Mouse (Mus musculus): Measurements from ENCODE around the gene Dnaaf1.

- TF ChIP-seq CTCF (IDR thresholded peaks at IDR 0.05; ENCODE audit: insufficient read depth, low read depth, low read length) (no peak), POLR2A (IDR thresholded peaks at IDR 0.05; ENCODE audit: insufficient read depth, low read depth, low read length) (no peak)
Observed at GRCm38 (mm10) chr8:119624916-119625315, 49.9 kb downstream of the Dnaaf1 start.
